Mouse (Mus musculus): ENCODE measurements around the gene Xpnpep1.

DNA sequence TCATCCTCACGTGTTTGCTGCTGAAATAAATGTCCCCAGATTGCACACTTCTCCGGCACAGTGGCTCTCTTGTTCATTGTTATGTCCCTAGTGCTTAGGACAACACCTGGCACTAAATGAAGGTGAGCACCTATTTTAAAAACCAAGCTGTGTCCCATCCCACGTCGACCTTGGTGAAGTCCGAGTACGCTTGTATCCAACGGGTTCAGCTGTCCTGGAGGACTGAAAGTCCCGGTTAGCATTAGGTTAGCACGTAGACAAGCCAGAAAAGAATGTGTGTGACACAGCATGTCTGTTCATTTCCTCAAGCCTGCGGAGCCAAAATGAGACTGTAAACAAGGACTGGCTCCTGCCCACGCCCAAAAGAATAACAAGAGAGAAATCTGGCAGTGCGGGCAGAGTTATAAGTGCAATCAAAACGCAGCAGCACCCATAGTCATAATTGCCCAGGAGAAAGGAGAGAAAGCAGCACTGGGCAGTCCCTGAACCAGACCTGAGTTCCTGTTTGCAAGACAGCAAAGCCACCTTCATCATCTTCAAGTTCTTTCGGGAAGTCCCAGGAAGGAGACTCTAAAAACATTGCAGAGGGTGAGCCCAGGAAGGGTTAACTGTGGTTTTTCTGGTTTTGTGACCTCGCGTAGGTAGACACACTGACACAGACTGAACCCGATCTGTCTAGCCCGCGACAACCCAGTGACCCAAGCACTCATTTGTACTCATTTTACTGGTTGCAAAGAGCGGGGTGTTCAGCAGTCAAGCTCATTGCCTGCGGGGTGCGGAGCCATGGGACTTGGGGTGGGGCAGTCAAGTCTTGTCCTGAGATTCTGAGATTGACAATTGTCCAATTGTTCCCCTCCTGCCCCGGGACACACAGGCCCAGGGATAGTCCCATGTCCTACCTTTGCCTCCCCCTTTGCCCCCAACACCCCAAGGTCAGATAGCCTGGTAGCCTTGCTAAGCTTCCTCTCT is at the start of gene Xpnpep1:
- TF ChIP-seq POLR2A (IDR thresholded peaks at IDR 0.05; ENCODE audit: insufficient read depth, low read length) (no peak), CTCF (IDR thresholded peaks at IDR 0.05; ENCODE audit: low read depth, low read length) (no peak)

Data from ES-Bruce4 (cell line).